Mouse (Mus musculus) stomach, postnatal 0 days (tissue): ENCODE results near the gene Fmnl1.

ENCODE experiments used
- CTCF ChIP-seq: IDR thresholded peaks from 2 replicates; pipeline ENCODE4 v1.5.1; 2016; ENCODE audit warnings: antibody characterized with exemption, low read depth, mild to moderate bottlenecking, moderate library complexity
- EP300 ChIP-seq: optimal IDR thresholded peaks from 2 replicates; pipeline ENCODE3; 2016; ENCODE audit warnings: antibody characterized with exemption

DNA sequence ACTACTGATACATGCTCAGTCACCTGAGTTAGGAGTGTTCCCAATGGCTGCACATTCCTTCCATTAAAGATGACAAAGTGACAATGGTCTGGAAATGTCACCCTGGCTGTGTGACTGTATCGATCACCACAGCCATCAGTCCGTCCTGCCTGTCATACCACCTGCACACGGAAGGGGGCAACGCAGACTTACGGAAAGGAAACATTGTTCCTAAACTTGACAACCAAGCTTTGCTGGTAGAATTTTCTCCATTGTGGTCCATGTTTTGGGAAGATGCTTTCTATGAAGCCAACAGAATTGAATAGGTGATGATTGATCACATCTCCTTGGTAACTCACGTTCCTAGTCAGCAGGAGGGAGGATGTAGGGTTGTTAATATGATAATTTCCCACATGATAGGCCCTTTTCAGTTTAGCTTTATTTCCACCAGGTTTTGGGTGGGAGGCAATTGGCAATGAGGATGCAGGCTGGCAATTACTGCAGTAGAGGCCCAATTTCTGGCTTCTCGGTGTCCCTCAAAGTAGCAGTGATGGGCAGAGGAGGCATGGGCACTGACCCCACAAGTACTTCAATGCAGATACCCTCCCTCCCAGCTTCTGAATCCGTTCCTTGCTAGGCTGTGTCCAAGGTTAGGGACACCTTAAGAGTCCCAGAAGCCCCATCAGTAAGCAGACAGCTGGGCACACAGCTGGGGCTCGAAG lies 2.1 kb upstream of the Fmnl1 start:
- peak; percentile 99 for TF ChIP-seq CTCF
- no peak for TF ChIP-seq EP300
